Mouse (Mus musculus): ENCODE measurements around the gene Hcls1. TPM values are rescaled to one million over a fixed set of nuclear protein-coding genes. Genes with fewer than 3 reads are reported as not detected.
A peak's percentile ranks its signal among the peaks of the same experiment; 100 is the strongest.

The Hcls1 gene
- total RNA-seq, 2 experiments from 2014 or later = 10.0 to 12.4 TPM

GRCm38 (mm10) chr16:36989493-36989892 is 54.7 kb downstream of the Hcls1 start:
- DNase-seq = peak; percentile 52 to 63

GRCm38 (mm10) chr16:36989999-36990625 is 55.3 kb downstream of the Hcls1 start, which contains the start of gene Fbxo40:
Gene Fbxo40, minus strand, starts transcription at chr16:36990467.
- DNase-seq = peak; percentile 57 to 71

- peak in 1 of 2 experiments; percentile 32 for DNase-seq
These were observed 62.9 kb downstream of the Hcls1 start for GRCm38 (mm10) chr16:36997650-36998049.

- no peak for DNase-seq
These were observed 64.7 kb downstream of the Hcls1 start for GRCm38 (mm10) chr16:36999366-36999972.

- no peak for DNase-seq
These were observed 74.5 kb downstream of the Hcls1 start for GRCm38 (mm10) chr16:37009262-37009661.

GRCm38 (mm10) chr16:37010370-37010769 is 75.6 kb downstream of the Hcls1 start:
- DNase-seq = peak; percentile 54 to 75

GRCm38 (mm10) chr16:37011061-37011921 is 76.5 kb downstream of the Hcls1 start, which contains the start of gene Polq:
Gene Polq, plus strand, starts transcription at chr16:37011786.
- peak; percentile 95 to 97 for DNase-seq

- no peak for DNase-seq
These were observed 77.1 kb downstream of the Hcls1 start for GRCm38 (mm10) chr16:37011922-37012289.

- no peak for DNase-seq
These were observed 77.6 kb downstream of the Hcls1 start for GRCm38 (mm10) chr16:37012336-37012735.

Other genes starting within 250 kb of the Hcls1 start
- under 1 TPM in 1 of 2 experiments, not detected in 1; 0.44 TPM for gene Ildr1, start 241.0 kb upstream of the Hcls1 start, total RNA-seq (2021)
- gene Slc15a2, start 150.0 kb upstream of the Hcls1 start, total RNA-seq (2021) = 1 to 10 TPM; 2.1 to 5.1 TPM
- 10 to 100 TPM; 17.4 to 17.9 TPM for gene Iqcb1, start 106.6 kb upstream of the Hcls1 start, total RNA-seq (2021)
- gene Eaf2, start 60.0 kb upstream of the Hcls1 start, total RNA-seq (2021) = 1 to 10 TPM; 1.2 to 1.5 TPM
- 10 to 100 TPM; 41.5 to 41.8 TPM for gene Golgb1, start 59.8 kb upstream of the Hcls1 start, total RNA-seq (2021)
- 100 to 1,000 TPM; 187 to 205 TPM for gene Fbxo40, start 55.5 kb downstream of the Hcls1 start, total RNA-seq (2021)
- gene Polq, start 76.8 kb downstream of the Hcls1 start, total RNA-seq (2021) = 1 to 10 TPM; 4.4 to 5.8 TPM

Data from heart, adult 18-20 months (tissue).